Mouse (Mus musculus): ENCODE measurements at regions not wholly inside any gene's neighbourhood (a gene's known extent, or its start where the extent isn't known, plus 50 kb on each side); places are given as distances from the start of the nearest gene placed in this dataset.

DNA sequence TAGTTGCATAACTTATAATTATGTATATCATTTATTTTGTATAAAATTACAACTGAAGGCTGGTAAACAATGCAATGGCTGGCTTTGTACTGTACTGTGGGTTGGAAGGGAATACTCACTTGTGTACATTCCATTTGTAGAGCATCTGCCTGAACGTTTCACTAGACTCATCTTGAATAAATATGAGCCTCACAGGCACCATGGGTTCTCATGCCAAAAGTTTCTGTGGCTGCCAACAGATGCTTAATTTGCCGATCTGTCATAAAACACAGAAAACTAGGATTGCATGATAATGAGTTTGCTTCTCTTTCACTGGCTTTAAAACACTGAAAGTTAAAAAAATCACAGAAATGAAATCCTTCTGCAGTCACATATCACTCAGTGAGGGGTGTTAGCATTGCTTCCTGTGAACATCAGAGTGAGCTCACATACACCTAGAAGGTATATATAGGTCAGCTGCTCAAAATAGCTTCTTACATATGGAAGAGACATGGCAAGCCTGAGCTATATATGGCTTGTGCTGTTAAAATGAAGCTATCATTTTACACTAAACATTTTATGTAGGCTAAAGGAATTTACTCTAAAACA, 152.9 kb upstream of the Arhgap24 start:
- TF ChIP-seq CTCF (IDR thresholded peaks at IDR 0.05; ENCODE audit: low read depth) (no peak), EP300 (IDR thresholded peaks at IDR 0.05; ENCODE audit: low read depth) (no peak)

Data from liver, postnatal 0 days (tissue).